Mouse (Mus musculus) cerebellum, adult 2 months (tissue): ENCODE measurements around the gene Akr1c13.

Experiments
- CTCF ChIP-seq: fragments of 200-500 bp; IDR thresholded peaks from 2 replicates; pipeline ENCODE4 v1.5.1; 2011; ENCODE audit warnings: low read depth, mild to moderate bottlenecking, control low read depth, low read length, moderate library complexity, borderline replicate concordance; ENCODE audit not compliant: insufficient read depth
- POLR2A ChIP-seq: fragments of 200-500 bp; IDR thresholded peaks from 2 replicates; pipeline ENCODE4 v1.6.1; 2011; ENCODE audit warnings: low read length, control low read depth, borderline replicate concordance; ENCODE audit not compliant: insufficient read depth

GRCm38 (mm10) chr13:4188174-4188573 is 2.8 kb upstream of the Akr1c13 start:
- no peak for TF ChIP-seq POLR2A
- no peak for TF ChIP-seq CTCF
